Mouse (Mus musculus): Measurements from ENCODE around the gene Bbs4. TPM values are rescaled to one million over a fixed set of nuclear protein-coding genes. Genes with fewer than 3 reads are reported as not detected.

Bbs4 gene
- total and polyA plus RNA-seq, 2 experiments from 2014 or later: 36.7 to 56.0 TPM

GRCm38 (mm10) chr9:59339107-59339506 lies 14.2 kb downstream of the Bbs4 start:
- Histone ChIP-seq H3K4me2 (ENCODE audit: low read depth, low read length, poor library complexity, severe bottlenecking) (no peak overlapping the region), H3K36me3 (ENCODE audit: insufficient read depth, low read length) (peaks cover 16% of the 10 kb centered on the region), H3K9ac (replicated peaks; ENCODE audit: low read length, poor library complexity, severe bottlenecking) (no peak overlapping the region), H3K9me3 (ENCODE audit: low read length) (no peaks in the 10 kb centered on the region), H3K4me1 (ENCODE audit: insufficient read depth, low read length) (no peaks in the 10 kb centered on the region), H3K27ac (ENCODE audit: low read depth, low read length) (no peak overlapping the region), H3K27me3 (ENCODE audit: insufficient read depth, low read length) (no peaks in the 10 kb centered on the region), H3K4me3 (ENCODE audit: low read depth, low read length) (no peak overlapping the region)
- WGBS: 94% methylated on average over 5 of the region's 5 CpGs
- ATAC-seq (ENCODE audit: low FRiP score) (no peak), DNase-seq (ENCODE audit: low spot score) (no peak)
- TF ChIP-seq CTCF (IDR thresholded peaks at IDR 0.05): no peak

DNA sequence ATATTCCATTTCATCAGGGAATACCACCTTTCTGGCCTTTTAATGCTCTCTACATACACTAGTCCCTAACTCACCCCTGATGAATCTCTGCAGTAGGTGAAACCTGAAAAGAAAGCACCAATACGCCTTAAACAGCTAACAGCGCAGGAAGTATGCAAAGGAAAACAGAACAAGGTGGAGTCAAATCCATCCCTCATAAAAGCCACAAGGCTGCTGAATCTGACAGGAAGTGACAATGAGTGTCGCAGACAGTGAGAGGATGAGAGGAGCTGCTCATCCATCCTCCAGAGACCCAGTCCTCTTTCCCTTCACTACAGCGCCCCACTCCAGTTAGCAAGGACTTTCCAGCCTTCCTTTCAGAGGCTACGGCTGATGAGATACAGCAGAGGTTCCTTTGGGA lies 14.9 kb downstream of the Bbs4 start:
- no peak for ATAC-seq (ENCODE audit: low FRiP score)
- 73% methylated on average over 5 of the region's 5 CpGs for WGBS
- peaks cover 18% of the 10 kb centered on the region for H3K36me3 ChIP-seq (ENCODE audit: insufficient read depth, low read length)

DNA sequence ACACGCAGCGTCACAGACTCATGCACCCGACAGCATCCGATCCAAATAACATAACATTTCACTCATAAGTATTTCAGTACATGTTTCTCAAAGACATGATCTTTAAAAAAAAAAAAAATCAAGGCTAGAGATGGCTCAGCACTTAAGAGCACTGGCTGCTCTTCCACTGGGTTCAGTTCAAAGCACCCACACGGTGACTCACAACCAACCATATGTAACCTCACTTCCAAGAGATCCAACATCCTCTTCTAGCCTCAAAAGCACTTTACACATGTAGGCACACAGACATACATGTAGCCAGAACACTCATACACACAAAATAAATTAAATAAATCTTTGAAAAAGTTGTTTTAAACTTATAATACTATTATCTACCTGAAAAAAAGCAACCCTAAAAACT lies 15.4 kb downstream of the Bbs4 start:
- DNase-seq (ENCODE audit: low spot score) (no peak), ATAC-seq (ENCODE audit: low FRiP score) (no peak)
- no peak for TF ChIP-seq CTCF (IDR thresholded peaks at IDR 0.05)
- no peak overlapping the region for H3K4me2 ChIP-seq (ENCODE audit: low read depth, low read length, poor library complexity, severe bottlenecking)
- no peak overlapping the region for H3K27ac ChIP-seq (ENCODE audit: low read depth, low read length)
- H3K4me1 ChIP-seq (ENCODE audit: insufficient read depth, low read length): no peaks in the 10 kb centered on the region
- no peaks in the 10 kb centered on the region for H3K27me3 ChIP-seq (ENCODE audit: insufficient read depth, low read length)
- no peaks in the 10 kb centered on the region for H3K9me3 ChIP-seq (ENCODE audit: low read length)
- no peak overlapping the region for H3K9ac ChIP-seq (replicated peaks; ENCODE audit: low read length, poor library complexity, severe bottlenecking)
- peaks cover 23% of the 10 kb centered on the region for H3K36me3 ChIP-seq (ENCODE audit: insufficient read depth, low read length)
- WGBS: 98% methylated on average over 5 of the region's 5 CpGs
- no peak overlapping the region for H3K4me3 ChIP-seq (ENCODE audit: low read depth, low read length)

More for the DNA sequence above, 14.9 kb downstream of the Bbs4 start:
- Histone ChIP-seq H3K4me1 (ENCODE audit: insufficient read depth, low read length) (no peaks in the 10 kb centered on the region), H3K4me3 (ENCODE audit: low read depth, low read length) (no peak overlapping the region), H3K27me3 (ENCODE audit: insufficient read depth, low read length) (no peaks in the 10 kb centered on the region), H3K27ac (ENCODE audit: low read depth, low read length) (no peak overlapping the region), H3K9ac (replicated peaks; ENCODE audit: low read length, poor library complexity, severe bottlenecking) (no peak overlapping the region), H3K4me2 (ENCODE audit: low read depth, low read length, poor library complexity, severe bottlenecking) (no peak overlapping the region), H3K9me3 (ENCODE audit: low read length) (no peaks in the 10 kb centered on the region)
- no peak for TF ChIP-seq CTCF (IDR thresholded peaks at IDR 0.05)
- DNase-seq (ENCODE audit: low spot score): no peak

DNA sequence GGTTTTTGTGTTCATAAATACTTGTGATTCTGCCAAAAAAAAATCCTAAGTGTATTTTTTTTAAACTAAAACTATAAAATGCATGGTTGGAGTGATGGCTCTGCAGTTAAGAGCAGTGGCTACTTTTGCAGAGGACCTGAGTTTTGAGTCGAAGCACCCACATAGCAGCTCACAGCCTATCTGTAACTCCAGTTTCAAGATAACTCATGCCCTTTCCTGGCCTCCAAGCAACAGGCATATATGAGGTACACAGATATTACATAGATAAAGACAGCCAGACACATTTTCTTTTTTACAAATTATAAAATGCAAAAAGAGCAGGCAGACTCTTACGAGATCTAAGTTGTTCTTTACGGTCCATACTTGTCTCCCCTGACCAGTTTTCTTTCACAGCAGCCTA lies 16.8 kb downstream of the Bbs4 start:
- Histone ChIP-seq H3K4me1 (ENCODE audit: insufficient read depth, low read length) (no peaks in the 10 kb centered on the region), H3K27me3 (ENCODE audit: insufficient read depth, low read length) (no peaks in the 10 kb centered on the region), H3K4me3 (ENCODE audit: low read depth, low read length) (no peak overlapping the region), H3K4me2 (ENCODE audit: low read depth, low read length, poor library complexity, severe bottlenecking) (no peak overlapping the region), H3K27ac (ENCODE audit: low read depth, low read length) (no peak overlapping the region), H3K9ac (replicated peaks; ENCODE audit: low read length, poor library complexity, severe bottlenecking) (no peak overlapping the region), H3K36me3 (ENCODE audit: insufficient read depth, low read length) (peaks cover 32% of the 10 kb centered on the region), H3K9me3 (ENCODE audit: low read length) (no peaks in the 10 kb centered on the region)
- TF ChIP-seq CTCF (IDR thresholded peaks at IDR 0.05): no peak
- DNase-seq (ENCODE audit: low spot score) (no peak), ATAC-seq (ENCODE audit: low FRiP score) (no peak)
- 95% methylated on average over 3 of the region's 3 CpGs for WGBS

GRCm38 (mm10) chr9:59330055-59330454 lies 23.3 kb downstream of the Bbs4 start:
- peaks cover 44% of the 10 kb centered on the region for H3K36me3 ChIP-seq (ENCODE audit: insufficient read depth, low read length)
- no peaks in the 10 kb centered on the region for H3K4me1 ChIP-seq (ENCODE audit: insufficient read depth, low read length)
- WGBS: 96% methylated on average over 5 of the region's 5 CpGs
- ATAC-seq (ENCODE audit: low FRiP score) (no peak), DNase-seq (ENCODE audit: low spot score) (no peak)
- no peak overlapping the region for H3K4me2 ChIP-seq (ENCODE audit: low read depth, low read length, poor library complexity, severe bottlenecking)
- no peak overlapping the region for H3K9ac ChIP-seq (replicated peaks; ENCODE audit: low read length, poor library complexity, severe bottlenecking)
- no peak overlapping the region for H3K27ac ChIP-seq (ENCODE audit: low read depth, low read length)
- H3K27me3 ChIP-seq (ENCODE audit: insufficient read depth, low read length): no peaks in the 10 kb centered on the region
- TF ChIP-seq CTCF (IDR thresholded peaks at IDR 0.05): no peak
- H3K4me3 ChIP-seq (ENCODE audit: low read depth, low read length): no peak overlapping the region
- no peaks in the 10 kb centered on the region for H3K9me3 ChIP-seq (ENCODE audit: low read length)

GRCm38 (mm10) chr9:59324351-59324750 lies 29.0 kb downstream of the Bbs4 start:
- Histone ChIP-seq H3K9ac (replicated peaks; ENCODE audit: low read length, poor library complexity, severe bottlenecking) (no peak overlapping the region), H3K4me3 (ENCODE audit: low read depth, low read length) (no peak overlapping the region), H3K27ac (ENCODE audit: low read depth, low read length) (no peak overlapping the region), H3K4me1 (ENCODE audit: insufficient read depth, low read length) (no peaks in the 10 kb centered on the region), H3K9me3 (ENCODE audit: low read length) (no peaks in the 10 kb centered on the region), H3K4me2 (ENCODE audit: low read depth, low read length, poor library complexity, severe bottlenecking) (no peak overlapping the region), H3K27me3 (ENCODE audit: insufficient read depth, low read length) (no peaks in the 10 kb centered on the region), H3K36me3 (ENCODE audit: insufficient read depth, low read length) (peaks cover 40% of the 10 kb centered on the region)
- DNase-seq (ENCODE audit: low spot score) (no peak), ATAC-seq (ENCODE audit: low FRiP score) (no peak)
- no peak for TF ChIP-seq CTCF (IDR thresholded peaks at IDR 0.05)
